Mouse (Mus musculus) CH12F3 (cell line): ENCODE measurements around the gene Arid1b.

Experiments used
- in situ Hi-C: fragments of 300-500 bp; cut with MboI; formaldehyde crosslinking; loops from 2 replicates; pipeline ENCODE4 v1.14.3; 2020; ENCODE audit warnings: low sequenced_read_pairs

The Arid1b gene

GRCm38 (mm10) chr17:5295086-5295947 lies 301.2 kb downstream of the Arid1b start:
- in situ Hi-C loops, result no loop called here

GRCm38 (mm10) chr17:5295948-5296262 lies 301.8 kb downstream of the Arid1b start:
- in situ Hi-C loops, result no loop called here

GRCm38 (mm10) chr17:5297491-5297890 lies 303.4 kb downstream of the Arid1b start:
- in situ Hi-C loops, result no loop called here

GRCm38 (mm10) chr17:5297984-5298383 lies 303.9 kb downstream of the Arid1b start:
- in situ Hi-C loops, result no loop called here

- in situ Hi-C loops, result no loop called here
These were observed 304.9 kb downstream of the Arid1b start for GRCm38 (mm10) chr17:5298891-5299559.

GRCm38 (mm10) chr17:5302971-5303746 lies 309.0 kb downstream of the Arid1b start:
- in situ Hi-C loops, result no loop called here

- in situ Hi-C loops, result no loop called here
These were observed 311.8 kb downstream of the Arid1b start for GRCm38 (mm10) chr17:5305783-5306477.

GRCm38 (mm10) chr17:5309930-5310329 lies 315.8 kb downstream of the Arid1b start:
- in situ Hi-C loops, result no loop called here

GRCm38 (mm10) chr17:5310425-5310888 lies 316.3 kb downstream of the Arid1b start:
- in situ Hi-C loops, result no loop called here

- in situ Hi-C loops, result no loop called here
These were observed 316.9 kb downstream of the Arid1b start for GRCm38 (mm10) chr17:5311062-5311461.

- in situ Hi-C loops, result no loop called here
These were observed 318.2 kb downstream of the Arid1b start for GRCm38 (mm10) chr17:5312307-5312706.

GRCm38 (mm10) chr17:5314735-5315134 lies 320.6 kb downstream of the Arid1b start:
- in situ Hi-C loops, result no loop called here

- in situ Hi-C loops, result no loop called here
These were observed 322.4 kb downstream of the Arid1b start for GRCm38 (mm10) chr17:5316489-5316888.

- in situ Hi-C loops, result no loop called here
These were observed 327.6 kb downstream of the Arid1b start for GRCm38 (mm10) chr17:5321589-5322225.

- in situ Hi-C loops, result no loop called here
These were observed 328.5 kb downstream of the Arid1b start for GRCm38 (mm10) chr17:5322594-5322993.

- in situ Hi-C loops, result no loop called here
These were observed 329.6 kb downstream of the Arid1b start for GRCm38 (mm10) chr17:5323746-5324145.

- in situ Hi-C loops, result no loop called here
These were observed 330.2 kb downstream of the Arid1b start for GRCm38 (mm10) chr17:5324236-5324876.

GRCm38 (mm10) chr17:5326689-5327088 lies 332.6 kb downstream of the Arid1b start:
- in situ Hi-C loops, result no loop called here

GRCm38 (mm10) chr17:5327480-5328180 lies 333.5 kb downstream of the Arid1b start:
- in situ Hi-C loops, result no loop called here
